Mouse (Mus musculus) layer of hippocampus, adult 11-12 months (tissue): ENCODE measurements around the gene Matn4.

Experiments used
- DNase-seq: peaks from one replicate; pipeline ENCODE4 v3.0.0; 2022; ENCODE audit warnings: low spot score

Matn4 gene

GRCm38 (mm10) chr2:164405060-164405459 lies at the start of gene Matn4:
TSS of gene Matn4 (minus strand) at chr2:164405160.
- DNase-seq: no peak

GRCm38 (mm10) chr2:164453887-164454500 lies 49.0 kb upstream of the Matn4 start:
- DNase-seq: no peak

GRCm38 (mm10) chr2:164453047-164453757 lies 48.2 kb upstream of the Matn4 start:
- DNase-seq: no peak

- DNase-seq: no peak
Measured at GRCm38 (mm10) chr2:164452000-164452676, 47.2 kb upstream of the Matn4 start.

- DNase-seq: no peak
Measured at GRCm38 (mm10) chr2:164449341-164450042, 44.5 kb upstream of the Matn4 start.

- DNase-seq: no peak
Measured at GRCm38 (mm10) chr2:164448921-164449320, 44.0 kb upstream of the Matn4 start.

- DNase-seq: no peak
Measured at GRCm38 (mm10) chr2:164448140-164448539, 43.2 kb upstream of the Matn4 start.

- no peak for DNase-seq
Measured at GRCm38 (mm10) chr2:164446086-164446469, 41.1 kb upstream of the Matn4 start.

GRCm38 (mm10) chr2:164445399-164446085 lies 40.6 kb upstream of the Matn4 start:
- no peak for DNase-seq

- no peak for DNase-seq
Measured at GRCm38 (mm10) chr2:164444701-164445100, 39.7 kb upstream of the Matn4 start.

- no peak for DNase-seq
Measured at GRCm38 (mm10) chr2:164443460-164444000, 38.6 kb upstream of the Matn4 start, which contains the start of gene Sdc4. TSS of gene Sdc4 (minus strand) at chr2:164443887.

GRCm38 (mm10) chr2:164443051-164443437 lies 38.1 kb upstream of the Matn4 start:
- peak; percentile 68 for DNase-seq

- DNase-seq: no peak
Measured at GRCm38 (mm10) chr2:164442315-164443050, 37.5 kb upstream of the Matn4 start.

- DNase-seq: no peak
Measured at GRCm38 (mm10) chr2:164441731-164442130, 36.8 kb upstream of the Matn4 start.

- DNase-seq: no peak
Measured at GRCm38 (mm10) chr2:164441155-164441554, 36.2 kb upstream of the Matn4 start.

GRCm38 (mm10) chr2:164440314-164440713 lies 35.4 kb upstream of the Matn4 start:
- DNase-seq: no peak

GRCm38 (mm10) chr2:164439001-164439421 lies 34.1 kb upstream of the Matn4 start:
- peak; percentile 25 for DNase-seq

- no peak for DNase-seq
Measured at GRCm38 (mm10) chr2:164438257-164438656, 33.3 kb upstream of the Matn4 start.

- DNase-seq: no peak
Measured at GRCm38 (mm10) chr2:164437710-164438109, 32.8 kb upstream of the Matn4 start.

- no peak for DNase-seq
Measured at GRCm38 (mm10) chr2:164436961-164437360, 32.0 kb upstream of the Matn4 start.
